Mouse (Mus musculus) stomach, postnatal 0 days (tissue): ENCODE measurements around the gene Tmc3.
A peak's percentile ranks its signal among the peaks of the same experiment; 100 is the strongest.

ENCODE experiments used
- CTCF ChIP-seq: IDR thresholded peaks from 2 replicates; pipeline ENCODE4 v1.5.1; 2016; ENCODE audit warnings: antibody characterized with exemption, low read depth, mild to moderate bottlenecking, moderate library complexity
- EP300 ChIP-seq: optimal IDR thresholded peaks from 2 replicates; pipeline ENCODE3; 2016; ENCODE audit warnings: antibody characterized with exemption

DNA sequence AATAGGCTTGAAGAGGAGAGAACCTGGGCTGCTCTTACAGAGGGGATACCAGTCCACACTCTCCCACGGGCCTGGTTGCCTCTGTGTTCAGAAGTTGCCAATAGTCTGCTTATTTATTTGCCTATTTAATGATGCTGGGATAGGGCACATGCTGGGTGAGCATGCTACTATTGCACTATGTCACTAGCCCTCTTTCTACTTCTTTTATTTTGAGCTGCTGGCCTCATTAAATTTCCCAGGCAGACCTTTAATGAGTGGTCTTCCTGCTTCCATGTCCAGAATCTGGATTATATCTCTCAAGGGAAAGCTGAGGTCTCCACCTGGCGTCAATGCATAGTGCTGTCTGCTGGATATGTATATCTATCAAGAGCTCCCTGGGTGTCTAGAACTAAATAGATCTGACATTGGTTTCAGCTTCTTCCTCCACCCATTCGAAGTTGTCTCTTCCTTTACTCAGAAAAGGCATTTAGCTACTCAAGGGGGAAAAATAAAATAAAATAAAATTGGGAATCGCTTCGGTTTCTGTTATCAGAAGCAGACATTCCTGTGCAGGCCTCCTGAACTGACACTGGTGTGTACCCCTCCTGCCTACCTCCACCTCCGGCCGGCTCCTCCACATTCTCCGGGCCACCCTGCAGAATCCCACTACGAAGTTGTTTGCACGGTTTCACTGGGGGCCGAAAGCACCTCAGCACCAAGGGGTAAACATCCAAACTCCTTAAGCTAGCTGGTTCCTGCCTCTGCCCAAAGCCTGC lies 46.5 kb downstream of the Tmc3 start:
- TF ChIP-seq CTCF = peak; percentile 55
- no peak for TF ChIP-seq EP300
